Mouse (Mus musculus) duodenum, adult 2 months (tissue): Measurements from ENCODE around the gene Pop7. TPM values are rescaled to one million over a fixed set of nuclear protein-coding genes. Genes with fewer than 3 reads are reported as not detected.

Experiments
- polyA plus RNA-seq: library from polyadenylated mRNA; depleted of rRNA; stranded (reverse); fragments of >200 nt; gene quantifications from 2 replicates; pipeline ENCODE4 v1.2.3, GENCODE M21; 2012; ENCODE audit warnings: low replicate concordance; rRNA removed

The Pop7 gene
- polyA plus RNA-seq, result 37.9 and 47.1 TPM in 2 replicates

DNA sequence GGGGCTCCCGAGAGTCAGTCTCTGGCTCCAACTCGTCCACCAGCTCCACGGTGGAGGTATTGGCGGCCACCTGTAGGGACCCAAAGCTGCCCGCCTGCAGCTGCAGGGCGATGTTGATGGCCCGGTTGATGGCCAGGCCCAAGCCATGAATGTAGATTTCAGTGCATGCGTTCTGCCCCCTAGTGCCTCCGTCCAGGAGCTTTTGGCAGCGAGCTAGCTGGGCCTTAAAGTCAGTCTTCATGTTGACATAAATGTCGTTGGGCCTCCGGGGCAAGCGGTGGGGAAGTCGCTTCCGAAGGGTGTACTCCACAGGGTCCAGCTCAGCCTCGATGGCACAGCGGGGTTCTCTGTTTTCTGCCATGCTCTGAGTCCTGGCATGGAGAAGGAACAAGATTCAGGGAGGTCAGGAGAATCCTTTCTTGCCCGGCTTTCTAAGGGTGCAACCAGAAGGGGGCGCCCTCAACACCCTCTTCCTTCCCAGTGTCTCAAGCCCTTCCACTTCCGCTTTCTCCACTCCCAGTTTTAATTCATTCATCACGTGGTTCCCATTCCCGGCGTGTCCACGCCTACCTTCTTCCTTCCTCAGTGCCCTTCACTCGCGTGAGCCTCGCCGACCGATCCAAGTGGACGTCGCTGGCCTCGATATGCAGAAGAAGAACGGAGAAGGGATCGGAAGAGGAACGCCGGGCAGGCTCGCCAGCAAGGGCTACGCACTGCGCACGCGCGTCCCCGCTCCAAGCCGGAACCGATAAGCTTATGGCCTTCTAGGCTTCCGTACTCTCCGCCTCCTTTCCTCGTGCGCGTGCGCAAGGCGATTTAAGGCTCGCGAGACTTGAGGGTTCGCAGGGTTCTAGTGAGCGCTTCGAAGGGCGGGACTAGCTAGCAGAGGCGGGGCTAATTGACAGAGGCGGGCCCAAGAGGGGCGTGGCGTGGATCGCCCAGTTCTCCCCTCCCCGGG lies at the start of gene Pop7:
Pop7 (minus strand) TSS at position 810 of the 958 bp plus-strand sequence.

DNA sequence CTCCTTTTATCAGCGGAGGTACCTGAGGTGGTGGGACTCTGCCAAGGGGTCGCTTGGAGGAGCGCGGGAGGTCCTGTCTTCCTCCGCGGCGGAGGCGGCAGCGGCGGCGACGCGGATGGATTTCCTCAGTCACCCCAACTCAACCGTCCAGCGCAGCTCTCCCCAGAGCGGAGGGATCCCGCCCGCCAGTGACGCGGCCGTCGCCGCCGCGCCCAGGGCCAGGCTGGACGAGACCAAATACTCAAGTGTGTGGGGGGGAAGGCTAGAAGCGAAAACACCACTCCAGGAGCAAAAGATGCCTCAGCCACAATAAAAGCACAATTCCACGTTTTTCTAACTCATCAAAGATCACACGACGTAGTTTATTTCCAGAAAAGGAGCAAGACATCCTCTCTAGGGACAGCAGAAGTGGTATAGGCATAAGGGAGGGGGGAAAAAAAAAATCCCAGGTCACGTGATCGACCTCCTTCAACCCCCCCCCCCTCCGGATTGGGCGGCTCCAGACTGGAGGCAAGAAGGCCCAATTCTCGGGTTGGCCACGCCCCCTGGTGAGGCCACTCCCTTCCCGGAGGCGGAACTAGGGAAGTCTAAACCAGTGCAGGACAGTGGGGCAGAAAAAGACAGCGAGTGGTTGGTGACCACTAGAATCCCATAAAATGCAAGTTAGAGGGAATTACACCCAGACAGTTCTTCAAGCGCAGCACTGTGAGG lies 31.0 kb upstream of the Pop7 start, which contains the start of the genes Epo and Gnb2:
Epo (minus strand) TSS at position 126 of the 711 bp plus-strand sequence.
Gnb2 (minus strand) TSS at position 394 of the 711 bp plus-strand sequence.

DNA sequence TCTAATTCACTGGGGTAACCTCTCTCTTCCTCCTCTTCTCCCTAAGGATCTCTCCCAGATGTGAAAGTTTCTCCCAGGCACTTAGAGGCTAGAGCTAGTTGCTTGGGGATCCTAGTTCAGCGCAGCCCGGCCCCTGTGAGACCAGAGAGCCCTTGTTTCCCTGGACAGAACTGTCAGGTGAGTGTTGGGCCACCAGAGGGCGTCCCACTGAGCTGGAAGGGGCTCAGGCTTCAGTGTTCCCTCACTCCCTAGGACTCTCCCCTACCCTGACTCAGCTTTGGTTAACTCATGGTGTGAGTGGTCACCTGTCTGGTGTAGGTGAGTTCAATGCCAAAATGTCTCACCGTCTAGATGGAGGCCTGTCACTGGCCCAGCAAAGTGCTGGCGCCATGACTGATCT lies 16.1 kb upstream of the Pop7 start, which contains the start of gene Gigyf1:
Gigyf1 (plus strand) TSS at position 113 of the 400 bp plus-strand sequence.

DNA sequence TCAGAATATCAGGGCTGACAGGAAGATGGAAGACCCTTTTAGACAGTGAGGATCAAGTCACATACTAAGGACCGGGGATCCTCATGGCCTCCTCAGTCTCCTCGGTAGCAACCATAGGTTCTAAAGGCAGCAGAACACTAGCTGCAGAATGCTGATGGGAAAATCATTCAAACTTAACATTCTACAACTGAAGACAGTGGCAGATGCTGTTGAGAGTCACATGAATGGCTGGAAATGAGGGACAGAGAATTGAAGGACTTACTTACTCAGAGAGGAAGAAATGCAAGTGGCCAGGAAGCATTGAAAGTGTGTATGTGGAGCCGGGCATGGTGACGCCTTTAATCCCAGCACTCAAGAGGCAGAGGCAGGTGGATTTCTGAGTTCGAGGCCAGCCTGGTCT lies 25.4 kb downstream of the Pop7 start, which contains the start of gene Zan:
Zan (minus strand) TSS at position 101 of the 400 bp plus-strand sequence.

Other genes starting within 250 kb of the Pop7 start
- gene Ache, start 215.0 kb downstream of the Pop7 start, polyA plus RNA-seq, result 6.9 and 12.6 TPM in 2 replicates
- gene Ufsp1, start 207.9 kb downstream of the Pop7 start, polyA plus RNA-seq, result 12.4 and 23.2 TPM in 2 replicates
- 102 and 115 TPM in 2 replicates for gene Srrt, start 194.8 kb downstream of the Pop7 start, polyA plus RNA-seq
- 10.1 and 23.7 TPM in 2 replicates for gene Trip6, start 188.1 kb downstream of the Pop7 start, polyA plus RNA-seq
- gene Slc12a9, start 168.9 kb downstream of the Pop7 start, polyA plus RNA-seq, result 20.7 and 23.6 TPM in 2 replicates
- gene Ephb4, start 152.4 kb downstream of the Pop7 start, polyA plus RNA-seq, result 22.6 and 28.6 TPM in 2 replicates
- gene Zan, start 25.5 kb downstream of the Pop7 start, polyA plus RNA-seq, result 0.88 and 2.8 TPM in 2 replicates
- 11.8 and 16.6 TPM in 2 replicates for gene Gigyf1, start 16.0 kb upstream of the Pop7 start, polyA plus RNA-seq
- not detected in 2 replicates for gene Epo, start 30.7 kb upstream of the Pop7 start, polyA plus RNA-seq
- gene Gnb2, start 31.0 kb upstream of the Pop7 start, polyA plus RNA-seq, result 831 and 1,332 TPM in 2 replicates
- gene Actl6b, start 51.0 kb upstream of the Pop7 start, polyA plus RNA-seq, result 1.1 TPM in 2 replicates
- 0.81 and 1.1 TPM in 2 replicates for gene Tfr2, start 67.3 kb upstream of the Pop7 start, polyA plus RNA-seq
- 135 and 239 TPM in 2 replicates for gene Mospd3, start 98.5 kb upstream of the Pop7 start, polyA plus RNA-seq
- gene Pcolce, start 111.3 kb upstream of the Pop7 start, polyA plus RNA-seq, result 33.2 and 49.9 TPM in 2 replicates
- gene Fbxo24, start 126.5 kb upstream of the Pop7 start, polyA plus RNA-seq, result 0.18 and 0.78 TPM in 2 replicates
- 33.9 and 56.3 TPM in 2 replicates for gene Lrch4, start 126.6 kb upstream of the Pop7 start, polyA plus RNA-seq
- gene Gm20605, start 126.7 kb upstream of the Pop7 start, polyA plus RNA-seq, result 22.3 and 27.1 TPM in 2 replicates
- 114 and 144 TPM in 2 replicates for gene Sap25, start 138.8 kb upstream of the Pop7 start, polyA plus RNA-seq
- gene Irs3, start 143.2 kb upstream of the Pop7 start, polyA plus RNA-seq, result 0.40 and 1.2 TPM in 2 replicates
- 16.4 and 20.6 TPM in 2 replicates for gene Agfg2, start 182.2 kb upstream of the Pop7 start, polyA plus RNA-seq
- gene Nyap1, start 239.1 kb upstream of the Pop7 start, polyA plus RNA-seq, result 13.8 and 23.5 TPM in 2 replicates
- 136 and 297 TPM in 2 replicates for gene Tsc22d4, start 243.2 kb upstream of the Pop7 start, polyA plus RNA-seq